Mouse (Mus musculus) heart, embryonic 11.5 days (tissue): ENCODE results near the gene Tatdn3. TPM values are rescaled to one million over a fixed set of nuclear protein-coding genes. Genes with fewer than 3 reads are reported as not detected.
A peak's percentile ranks its signal among the peaks of the same experiment; 100 is the strongest.

Source experiments
- ATAC-seq: fragments of 200-750 bp; cut with Nextera tagmentation; replicated peaks from 2 replicates; pipeline ENCODE4 v1.8.0; 2017; ENCODE audit warnings: moderate library complexity; ENCODE audit not compliant: insufficient number of reproducible peaks, low FRiP score, low TSS enrichment
- H3K27ac ChIP-seq: fragments of 300-500 bp; sonication (generic); 2 replicates; pipeline ENCODE4 v1.5.1; 2014; ENCODE audit warnings: mild to moderate bottlenecking, low read depth, low read length
- H3K27me3 ChIP-seq: fragments of 300-500 bp; sonication (generic); 2 replicates; pipeline ENCODE4 v1.6.1; 2014; ENCODE audit warnings: mild to moderate bottlenecking, low read length, mixed read lengths; ENCODE audit not compliant: control insufficient read depth, insufficient read depth
- H3K36me3 ChIP-seq: fragments of 300-500 bp; sonication (generic); 2 replicates; pipeline ENCODE4 v1.6.1; 2014; ENCODE audit warnings: mild to moderate bottlenecking, low read length, moderate library complexity, mixed read lengths; ENCODE audit not compliant: control insufficient read depth, insufficient read depth
- H3K4me1 ChIP-seq: fragments of 300-500 bp; sonication (generic); 2 replicates; pipeline ENCODE4 v1.6.1; 2014; ENCODE audit warnings: low read length; ENCODE audit not compliant: control insufficient read depth, insufficient read depth
- H3K4me2 ChIP-seq: fragments of 300-500 bp; sonication (generic); 2 replicates; pipeline ENCODE4 v1.6.1; 2014; ENCODE audit warnings: mild to moderate bottlenecking, moderate library complexity
- H3K4me3 ChIP-seq: fragments of 300-500 bp; sonication (generic); 2 replicates; pipeline ENCODE4 v1.5.1; 2014; ENCODE audit warnings: low read depth, low read length
- H3K9ac ChIP-seq: fragments of 300-500 bp; sonication (generic); 2 replicates; pipeline ENCODE4 v1.6.1; 2014; ENCODE audit warnings: mild to moderate bottlenecking, low read depth, low read length, moderate library complexity
- H3K9me3 ChIP-seq: fragments of 300-500 bp; sonication (generic); replicated peaks from 2 replicates; pipeline ENCODE4 v1.6.1; 2016; ENCODE audit warnings: low read length; ENCODE audit not compliant: control insufficient read depth
- WGBS: fragments of 180-500 bp; shearing (Covaris S2); extraction: QIAGEN DNeasy Blood & Tissue Kit; methylation state at CpG from one replicate; pipeline ENCODE4 v1.1.7; 2014; ENCODE audit not compliant: insufficient replicate concordance; 5-methylcytosine and 5-hydroxymethylcytosine counted together
- polyA plus RNA-seq: library from polyadenylated mRNA; unstranded; fragments of >200 nt; fragmentation: Nextera tagmentation; extraction: Ambion mirVana; gene quantifications from 2 replicates; pipeline ENCODE4 v1.2.1, GENCODE M21; 2014

Gene Tatdn3
- polyA plus RNA-seq: 19.6 and 20.3 TPM in 2 replicates

DNA sequence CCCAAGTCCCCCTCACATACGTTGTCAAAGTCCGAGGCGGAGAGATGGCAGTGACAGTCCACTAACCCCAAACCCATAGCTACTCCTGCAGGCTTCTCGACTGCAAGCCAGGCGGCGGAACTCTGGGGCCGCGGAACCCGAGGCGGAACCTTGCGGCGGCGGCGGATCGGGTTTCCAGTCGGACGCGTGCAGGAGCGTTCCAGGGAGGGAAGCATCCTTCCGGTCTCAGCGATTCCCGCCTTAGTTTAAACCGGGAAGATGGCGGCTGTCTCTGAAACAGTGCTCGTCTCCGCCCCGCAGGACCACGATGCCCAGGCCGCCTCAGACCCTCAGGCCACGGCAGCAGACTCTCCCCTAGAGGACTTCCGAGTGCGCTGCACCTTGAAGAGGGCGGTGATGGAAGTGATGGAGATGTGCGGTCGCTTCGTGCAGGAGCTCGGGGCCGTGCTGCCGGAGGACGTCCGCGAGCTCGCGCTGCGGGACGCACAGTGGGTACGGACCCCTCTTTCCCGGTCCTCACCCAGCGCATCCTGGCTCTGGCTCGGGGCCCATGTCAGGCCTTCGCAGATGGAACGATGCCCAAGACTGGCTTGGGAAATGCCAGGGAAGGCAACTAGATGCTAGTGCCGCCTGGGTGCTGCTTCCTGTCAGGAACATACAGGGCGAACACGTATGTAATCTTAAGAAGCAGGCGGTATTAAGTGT, at the start of gene Tatdn3, which contains the start of gene Nsl1:
TSS of gene Tatdn3 (minus strand) at position 152 of the 705 bp plus-strand sequence.
TSS of gene Nsl1 (plus strand) at position 232 of the 705 bp plus-strand sequence.
- H3K4me3 ChIP-seq: peak within 1 kb of the TSS; percentile 94
- H3K9ac ChIP-seq: peak within 1 kb of the TSS; percentile 93
- peak within 1 kb of the TSS; percentile 54; the same call in 1 of the 2 replicates for H3K27ac ChIP-seq
- H3K9me3 ChIP-seq: no peaks in the 10 kb centered on the region
- peaks cover 5% of the 10 kb centered on the region; the same call in 1 of the 2 replicates for H3K36me3 ChIP-seq
- ATAC-seq: peak; percentile 87
- H3K27me3 ChIP-seq: no peaks in the 10 kb centered on the region
- H3K4me2 ChIP-seq: peak within 1 kb of the TSS; percentile 75
- peaks cover 4% of the 10 kb centered on the region for H3K4me1 ChIP-seq
- WGBS: under 1% methylated on average over 56 of the region's 56 CpGs

DNA sequence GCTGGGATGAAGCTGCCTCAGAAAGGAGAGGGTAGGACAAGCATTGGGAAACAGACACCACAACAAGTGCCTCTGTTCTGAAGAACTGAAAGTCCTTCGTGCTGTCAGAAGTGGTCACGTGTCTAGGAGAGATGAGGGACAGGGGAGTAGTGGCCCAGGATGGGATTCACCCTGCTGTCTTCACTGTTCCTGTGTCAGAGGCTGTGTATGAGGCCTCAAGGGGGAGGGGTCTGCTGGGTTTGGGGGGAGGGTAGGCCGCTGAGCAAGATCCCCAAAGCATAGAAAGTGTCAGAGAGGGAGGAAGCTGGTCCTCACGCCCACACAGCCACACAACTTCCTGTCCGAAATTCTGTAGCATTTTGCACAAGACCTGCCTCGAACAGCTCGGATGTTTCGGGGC, 48.4 kb upstream of the Tatdn3 start:
- H3K4me1 ChIP-seq: peaks cover 17% of the 10 kb centered on the region
- no peaks in the 10 kb centered on the region for H3K36me3 ChIP-seq
- no peak for ATAC-seq
- H3K4me2 ChIP-seq: no peak overlapping the region
- H3K9me3 ChIP-seq: no peaks in the 10 kb centered on the region
- H3K27ac ChIP-seq: no peak overlapping the region
- 0 out of 2 replicates have a peak, but pooled peaks cover 3% of the 10 kb centered on the region for H3K27me3 ChIP-seq
- WGBS: 40% methylated on average over 8 of the region's 8 CpGs
- H3K9ac ChIP-seq: no peak overlapping the region
- H3K4me3 ChIP-seq: no peak overlapping the region

GRCm38 (mm10) chr1:191109907-191110306, 47.2 kb upstream of the Tatdn3 start:
- H3K9me3 ChIP-seq: no peaks in the 10 kb centered on the region
- no peak overlapping the region for H3K27ac ChIP-seq
- no peak overlapping the region for H3K9ac ChIP-seq
- ATAC-seq: no peak
- H3K4me1 ChIP-seq: peaks cover 13% of the 10 kb centered on the region; the same call in 1 of the 2 replicates
- 88% methylated on average over 9 of the region's 9 CpGs for WGBS
- 0 out of 2 replicates have a peak, but pooled peaks cover 3% of the 10 kb centered on the region for H3K27me3 ChIP-seq
- no peak overlapping the region for H3K4me2 ChIP-seq
- no peaks in the 10 kb centered on the region for H3K36me3 ChIP-seq
- no peak overlapping the region for H3K4me3 ChIP-seq

GRCm38 (mm10) chr1:191107306-191107705, 44.6 kb upstream of the Tatdn3 start:
- no peak for ATAC-seq
- Histone ChIP-seq H3K4me3 (no peak overlapping the region), H3K4me2 (no peak overlapping the region), H3K9ac (no peak overlapping the region), H3K27ac (no peak overlapping the region), H3K4me1 (peaks cover 13% of the 10 kb centered on the region; the same call in 1 of the 2 replicates), H3K27me3 (0 out of 2 replicates have a peak, but pooled peaks cover 3% of the 10 kb centered on the region), H3K9me3 (no peaks in the 10 kb centered on the region), H3K36me3 (no peaks in the 10 kb centered on the region)
- WGBS: 57% methylated on average over 10 of the region's 10 CpGs

DNA sequence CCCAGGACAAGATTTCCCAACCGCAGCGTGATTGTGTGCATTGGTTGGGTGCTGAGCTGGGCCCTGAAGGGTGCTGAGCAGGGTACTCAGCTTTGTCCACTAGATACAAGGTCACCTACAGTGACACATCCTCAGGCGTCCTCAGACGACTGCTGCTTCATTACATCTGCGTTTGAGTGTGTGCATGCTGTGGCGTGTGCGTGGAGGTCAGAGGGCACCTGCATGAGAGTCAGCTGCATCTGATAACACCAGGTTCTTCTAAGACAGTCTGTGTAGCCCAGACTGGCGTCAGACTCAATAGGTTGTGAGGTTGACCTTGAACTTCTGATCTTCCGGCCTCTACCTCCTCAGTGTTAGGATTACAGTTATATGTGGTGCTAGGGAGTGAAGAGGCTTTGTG, 42.5 kb upstream of the Tatdn3 start:
- Histone ChIP-seq H3K9ac (no peak overlapping the region), H3K9me3 (no peaks in the 10 kb centered on the region), H3K4me3 (no peak overlapping the region), H3K4me2 (no peak overlapping the region), H3K4me1 (no peaks in the 10 kb centered on the region), H3K27me3 (0 out of 2 replicates have a peak, but pooled peaks cover 3% of the 10 kb centered on the region), H3K36me3 (no peaks in the 10 kb centered on the region), H3K27ac (no peak overlapping the region)
- WGBS: 72% methylated on average over 9 of the region's 9 CpGs
- no peak for ATAC-seq

DNA sequence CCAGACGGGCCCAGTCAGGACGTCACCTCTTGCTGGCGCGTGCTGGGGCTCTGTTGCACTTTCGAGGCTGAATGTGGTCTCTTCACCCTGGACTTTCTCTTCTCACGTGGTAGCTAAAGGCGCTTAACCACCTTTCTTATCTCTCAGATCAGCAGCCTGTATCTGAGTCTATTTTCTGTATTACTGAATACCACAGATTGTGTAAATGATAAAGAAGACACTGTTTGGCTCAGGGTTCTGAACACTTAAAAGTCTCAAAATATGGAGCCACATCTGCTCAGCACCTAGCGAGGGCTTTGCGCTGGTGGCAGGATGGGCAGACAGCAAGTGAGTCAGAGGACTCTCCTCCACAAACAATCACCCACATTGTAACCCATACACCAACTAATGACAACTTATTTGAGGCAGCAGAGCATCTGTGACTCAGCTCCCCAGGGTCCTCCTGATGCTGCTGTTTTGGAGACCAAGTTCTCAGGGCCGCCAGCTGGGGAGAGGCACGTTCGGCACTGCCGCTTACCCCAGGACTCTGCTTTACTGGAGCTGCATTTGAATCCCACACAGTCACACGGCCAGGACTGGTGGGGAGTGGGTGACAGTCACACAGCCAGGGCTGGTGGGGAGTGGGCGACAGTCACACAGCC, 40.1 kb upstream of the Tatdn3 start:
- Histone ChIP-seq H3K4me1 (0 out of 2 replicates have a peak, but pooled peaks cover 4% of the 10 kb centered on the region), H3K27ac (no peak overlapping the region), H3K4me3 (no peak overlapping the region), H3K4me2 (no peak overlapping the region), H3K36me3 (no peaks in the 10 kb centered on the region), H3K27me3 (peaks cover 14% of the 10 kb centered on the region), H3K9ac (no peak overlapping the region), H3K9me3 (no peaks in the 10 kb centered on the region)
- ATAC-seq: no peak
- 79% methylated on average over 15 of the region's 15 CpGs for WGBS

DNA sequence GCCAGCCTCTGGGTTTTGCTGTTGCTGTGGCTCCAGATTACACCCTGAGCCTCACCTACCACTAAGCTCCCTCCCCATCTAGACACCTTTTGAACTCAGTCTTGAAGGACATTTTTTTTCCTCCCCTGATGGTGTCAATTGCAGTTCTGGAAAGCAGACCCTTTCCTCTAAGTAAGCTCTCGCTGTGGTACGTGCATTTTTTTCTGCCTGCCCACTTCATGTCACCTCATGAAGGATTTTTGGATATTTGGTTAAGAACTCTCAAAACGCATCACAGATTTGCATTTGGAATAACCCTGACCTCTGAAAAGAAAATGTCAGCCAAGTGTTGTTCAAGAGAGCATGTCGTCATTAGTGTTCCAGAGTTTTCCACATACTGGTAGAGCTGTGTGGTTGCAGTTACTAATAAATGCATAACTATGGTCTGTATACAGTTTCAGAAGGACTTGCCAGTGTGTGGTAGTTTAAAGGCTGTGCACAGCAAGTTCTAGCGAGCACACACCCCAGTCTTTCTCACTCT, 37.1 kb upstream of the Tatdn3 start:
- H3K4me2 ChIP-seq: no peak overlapping the region
- peaks cover 8% of the 10 kb centered on the region; the same call in 1 of the 2 replicates for H3K4me1 ChIP-seq
- 76% methylated on average over 5 of the region's 5 CpGs for WGBS
- no peaks in the 10 kb centered on the region for H3K9me3 ChIP-seq
- no peak for ATAC-seq
- no peak overlapping the region for H3K9ac ChIP-seq
- no peak overlapping the region for H3K27ac ChIP-seq
- H3K4me3 ChIP-seq: no peak overlapping the region
- H3K36me3 ChIP-seq: no peaks in the 10 kb centered on the region
- H3K27me3 ChIP-seq: peaks cover 12% of the 10 kb centered on the region

GRCm38 (mm10) chr1:191099114-191099513, 36.4 kb upstream of the Tatdn3 start:
- no peak for ATAC-seq
- Histone ChIP-seq H3K36me3 (no peaks in the 10 kb centered on the region), H3K4me1 (peaks cover 8% of the 10 kb centered on the region; the same call in 1 of the 2 replicates), H3K27ac (no peak overlapping the region), H3K9ac (no peak overlapping the region), H3K27me3 (peaks cover 12% of the 10 kb centered on the region), H3K4me3 (no peak overlapping the region; the same call in 1 of the 2 replicates), H3K4me2 (no peak overlapping the region; the same call in 1 of the 2 replicates), H3K9me3 (no peaks in the 10 kb centered on the region)
- 38% methylated on average over 5 of the region's 5 CpGs for WGBS
